Mouse (Mus musculus) mesoderm, embryonic 11.5 days (tissue): Measurements from ENCODE around the gene Hrg.
"Not testable (repeated sequence)": the region's sequence is repeated elsewhere in the genome, so short reads cannot be mapped to it uniquely, and the experiment has no call there.

Source experiments
- DNase-seq: peaks from one replicate; pipeline ENCODE4 v3.0.0-alpha.2; 2012; ENCODE audit warnings: low read depth, low spot score

Hrg gene

GRCm38 (mm10) chr16:22961073-22961472 is 10.2 kb downstream of the Hrg start:
- no peak for DNase-seq

GRCm38 (mm10) chr16:22962256-22962655 is 11.4 kb downstream of the Hrg start:
- no peak for DNase-seq

GRCm38 (mm10) chr16:22963293-22963692 is 12.4 kb downstream of the Hrg start:
- DNase-seq, result no peak

GRCm38 (mm10) chr16:22967383-22968030 is 16.6 kb downstream of the Hrg start:
- no peak for DNase-seq

- not testable (repeated sequence) for DNase-seq
These were observed 46.1 kb downstream of the Hrg start for GRCm38 (mm10) chr16:22996951-22997350.
